Mouse (Mus musculus) testis, postnatal 14 days (tissue): Measurements from ENCODE around the gene Ndst2.

Experiments used
- DNase-seq: peaks from one replicate; pipeline ENCODE4 v3.0.0; 2021; ENCODE audit warnings: low spot score

Gene Ndst2

DNA sequence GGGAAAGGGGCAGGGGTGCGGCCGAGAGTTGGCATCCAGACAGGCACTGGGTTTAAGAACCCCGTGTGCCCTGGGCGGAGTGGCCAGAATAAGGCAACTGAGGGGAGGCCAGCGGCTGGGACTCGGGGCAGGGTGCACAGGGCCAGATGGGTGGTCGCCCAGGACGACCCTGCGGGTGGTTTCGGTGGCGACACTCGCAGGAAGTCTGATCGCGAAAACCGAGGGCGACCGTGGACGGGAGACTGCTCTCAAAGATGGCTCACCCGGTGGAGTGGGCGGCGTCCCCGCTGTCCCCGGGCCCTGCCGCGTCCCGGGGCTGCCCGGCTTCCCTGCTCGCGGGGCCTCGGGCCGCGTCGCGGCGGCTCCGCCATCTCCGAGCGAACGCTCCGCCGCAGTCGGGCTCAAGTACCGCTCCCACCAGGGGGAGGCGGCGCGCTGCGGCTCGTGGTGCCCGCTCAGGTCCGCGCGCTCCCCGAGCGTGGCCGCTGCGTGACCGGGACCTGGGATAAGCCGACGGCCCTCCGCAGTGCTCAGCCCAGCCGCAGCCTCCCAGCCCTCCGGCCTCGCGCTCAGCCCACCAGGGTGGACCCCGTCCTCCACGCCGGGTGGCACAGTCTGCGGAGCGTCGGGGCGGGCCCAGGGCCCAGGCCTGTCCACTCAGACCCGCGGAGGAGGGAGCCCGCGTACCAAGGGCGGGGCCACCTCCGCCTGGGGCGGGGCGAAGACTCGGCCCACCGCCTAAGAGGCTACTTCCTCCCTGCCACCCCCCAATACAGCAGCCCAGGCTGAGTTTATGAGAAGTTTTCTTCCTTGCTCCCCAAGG, at the start of gene Ndst2:
Gene Ndst2, minus strand, starts transcription at position 611 of the 823 bp plus-strand sequence.
- peak; percentile 86 for DNase-seq

DNA sequence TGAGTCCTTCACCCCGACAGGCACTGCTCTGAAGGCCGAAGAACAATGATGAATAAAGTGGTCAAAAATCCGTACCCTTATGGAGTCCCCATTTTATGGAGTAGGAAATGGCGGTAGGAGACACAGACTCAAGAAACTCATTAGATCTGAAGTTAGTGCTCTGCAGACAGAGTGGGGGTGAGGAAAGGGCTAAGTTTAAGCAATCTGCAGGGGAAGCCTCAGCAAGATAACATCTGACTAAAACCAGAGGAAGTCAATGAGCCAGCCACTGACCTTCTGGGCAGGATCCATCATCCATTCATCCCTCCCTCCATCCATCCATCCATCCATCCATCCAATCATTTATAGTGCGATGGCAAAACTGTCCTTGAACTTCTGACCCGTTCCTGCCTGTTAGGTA, 49.2 kb upstream of the Ndst2 start:
- no peak for DNase-seq

DNA sequence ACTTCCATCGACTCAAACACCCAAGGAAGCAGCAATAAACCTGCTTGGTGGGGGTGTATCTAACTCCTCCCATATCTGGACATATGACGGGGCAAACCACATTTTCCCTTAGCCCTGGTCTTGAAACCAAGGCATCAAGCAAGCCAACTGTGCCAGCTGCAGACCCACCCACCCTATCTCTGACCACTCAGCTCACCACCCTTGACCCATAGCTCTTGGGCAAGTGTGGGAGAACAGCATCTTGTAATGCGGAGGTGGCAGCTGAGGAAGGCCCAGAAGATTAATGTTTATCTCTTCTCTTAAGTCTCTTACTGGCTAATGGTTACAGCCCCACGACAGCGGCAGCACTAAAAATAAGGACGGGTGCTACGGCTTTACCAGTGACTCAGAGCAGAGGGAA, 48.5 kb upstream of the Ndst2 start:
- DNase-seq = no peak

DNA sequence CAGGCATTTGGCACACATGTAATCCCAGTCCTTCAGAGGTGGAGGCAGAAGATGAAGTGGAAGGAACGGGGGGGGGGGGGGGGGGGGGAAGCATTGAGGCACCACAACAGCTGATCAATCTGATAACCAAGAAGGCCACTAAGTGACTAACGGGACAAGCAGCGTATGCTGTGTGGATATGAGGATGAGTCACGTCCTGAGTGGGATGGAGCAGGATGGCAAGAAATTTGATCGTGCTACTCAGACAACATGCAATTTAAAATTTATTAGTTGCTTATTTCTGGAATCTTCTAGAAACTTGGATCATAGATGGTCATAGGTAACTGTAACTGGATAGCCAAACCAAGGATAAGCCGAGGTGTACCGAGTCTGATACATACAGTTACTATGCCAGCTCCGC, 45.9 kb upstream of the Ndst2 start:
- no peak for DNase-seq

DNA sequence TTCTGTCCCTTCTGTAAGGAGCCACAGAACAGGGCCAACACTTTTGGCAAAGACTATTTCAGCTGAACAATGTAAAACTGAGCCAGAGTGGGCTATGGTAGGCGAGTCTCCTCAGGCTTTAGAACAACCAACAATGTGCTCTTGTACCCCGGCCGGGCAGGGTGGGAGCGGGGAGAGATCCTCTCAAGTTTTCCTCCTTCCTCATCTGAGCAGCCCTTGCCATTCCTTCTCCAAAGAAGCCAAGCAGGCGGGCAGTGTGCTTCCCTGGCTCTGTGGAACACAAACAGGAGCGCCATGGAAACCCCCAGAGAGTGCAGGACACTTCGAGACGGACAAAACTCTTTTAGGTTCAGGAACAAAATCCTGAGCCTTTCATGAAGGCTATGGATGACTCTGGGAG, 44.1 kb upstream of the Ndst2 start:
- no peak for DNase-seq

DNA sequence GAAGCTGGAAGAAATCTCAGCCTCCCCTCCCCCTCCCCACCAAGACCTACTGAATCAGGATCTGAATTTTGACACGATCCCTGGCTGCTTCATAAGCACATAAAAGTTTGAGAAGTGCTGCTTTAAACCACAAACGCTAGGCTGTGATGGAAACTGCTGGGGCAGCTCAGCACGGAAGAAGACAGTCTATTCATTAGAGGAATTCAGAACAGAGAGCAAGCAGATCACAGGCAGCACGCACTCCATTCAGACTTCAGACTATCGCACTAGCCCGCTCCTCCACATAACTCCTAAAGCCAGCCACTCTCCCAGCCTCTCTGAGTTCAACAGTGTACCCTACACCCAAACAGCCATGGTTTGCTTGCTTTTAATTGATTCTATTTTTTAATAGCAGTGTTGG, 41.3 kb upstream of the Ndst2 start:
- DNase-seq = no peak

DNA sequence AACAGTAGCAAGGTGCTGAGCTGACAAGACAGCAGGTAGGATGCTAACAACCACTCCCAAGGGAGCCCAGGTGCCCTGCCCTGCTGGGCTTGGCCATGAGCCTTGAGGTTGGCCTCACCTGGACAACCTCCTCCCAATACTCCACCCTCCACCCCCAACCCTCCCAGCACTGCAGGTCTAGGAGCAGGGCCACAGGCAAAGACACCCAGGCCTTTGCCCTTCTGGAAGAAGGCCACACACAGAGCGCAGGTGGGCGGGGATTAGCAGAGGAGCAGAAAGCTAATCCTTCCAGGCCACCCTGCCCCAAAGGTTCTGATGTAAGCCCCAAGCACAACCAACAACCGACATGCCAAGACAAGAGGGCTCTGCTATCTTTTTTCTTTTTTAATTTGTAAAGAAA, 39.0 kb upstream of the Ndst2 start:
- no peak for DNase-seq

DNA sequence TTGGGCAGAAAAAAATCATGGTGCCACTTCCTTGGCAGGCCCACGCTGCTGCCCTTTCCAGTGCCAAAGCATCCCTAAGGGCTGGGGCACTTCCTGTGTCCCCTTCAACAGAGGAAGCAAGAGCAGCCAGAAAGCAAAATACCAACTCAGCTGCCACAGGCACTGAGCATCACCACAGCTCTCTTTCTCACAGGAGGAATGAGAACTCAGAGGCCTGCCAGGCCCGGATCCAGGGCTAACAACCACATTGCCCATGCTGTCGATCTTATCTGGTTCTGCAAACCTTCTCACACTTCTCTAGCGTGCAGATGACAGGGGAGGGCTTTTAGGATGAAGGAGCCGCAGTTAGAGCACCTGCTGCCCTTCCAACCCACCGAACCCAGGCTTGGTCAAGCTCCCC, 38.4 kb upstream of the Ndst2 start:
- DNase-seq = no peak

DNA sequence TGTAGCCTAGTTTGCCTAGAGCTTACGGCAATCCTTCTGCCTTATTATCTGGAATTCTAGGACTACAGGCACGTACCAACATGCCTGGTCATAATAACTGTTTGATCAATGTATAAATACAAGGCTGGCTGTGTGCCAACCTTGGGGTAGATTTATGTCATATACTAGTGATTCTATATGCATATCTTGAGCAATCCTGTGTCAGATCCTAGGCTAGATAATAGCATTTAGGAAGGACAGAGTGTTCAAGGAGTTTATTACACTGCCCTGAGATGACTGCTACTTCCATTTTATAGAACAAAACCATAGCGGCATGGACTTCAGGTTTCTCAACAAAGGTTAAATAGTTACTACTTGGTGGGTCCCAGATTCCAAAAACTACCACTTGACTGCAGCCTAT, 37.6 kb upstream of the Ndst2 start:
- no peak for DNase-seq

DNA sequence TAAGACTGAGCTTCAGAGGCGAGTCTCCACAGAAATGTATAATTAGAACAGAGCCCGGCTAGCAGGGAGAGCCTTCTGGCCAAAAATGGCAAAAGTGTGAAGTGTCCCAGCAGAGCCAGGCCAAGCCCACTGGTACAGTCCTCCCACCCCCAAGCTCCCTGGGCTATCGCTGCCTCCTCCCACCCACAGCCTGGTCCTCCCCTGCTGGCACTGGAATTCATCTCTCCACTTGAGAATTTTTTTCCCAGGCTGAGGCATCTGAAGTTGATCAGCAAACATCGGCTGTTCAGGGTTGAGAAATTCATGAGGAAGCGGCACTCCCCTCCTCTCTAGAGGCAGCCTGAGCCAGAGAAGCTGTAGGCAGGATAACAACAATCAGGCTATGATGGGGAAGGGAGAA, 34.2 kb upstream of the Ndst2 start:
- peak; percentile 59 for DNase-seq

DNA sequence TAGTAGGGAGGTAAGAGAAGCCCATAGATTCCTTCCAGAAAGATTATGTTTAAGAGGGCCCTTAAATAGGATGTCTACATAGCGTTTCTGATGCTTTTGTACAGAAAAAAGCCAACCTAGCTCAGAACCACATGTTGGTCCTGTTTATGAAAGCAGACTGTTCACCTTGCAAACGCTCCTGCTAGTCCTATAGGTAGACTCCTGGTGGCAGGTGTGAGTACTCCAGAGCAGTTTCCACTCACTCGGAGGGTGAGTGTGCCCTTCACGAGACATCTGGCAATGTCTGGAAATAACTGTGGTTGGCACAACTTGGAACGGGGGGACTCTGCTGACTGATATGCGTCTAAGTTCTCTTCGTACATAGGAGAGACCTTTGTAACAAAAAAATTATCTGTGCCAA, 33.6 kb upstream of the Ndst2 start:
- DNase-seq = no peak

DNA sequence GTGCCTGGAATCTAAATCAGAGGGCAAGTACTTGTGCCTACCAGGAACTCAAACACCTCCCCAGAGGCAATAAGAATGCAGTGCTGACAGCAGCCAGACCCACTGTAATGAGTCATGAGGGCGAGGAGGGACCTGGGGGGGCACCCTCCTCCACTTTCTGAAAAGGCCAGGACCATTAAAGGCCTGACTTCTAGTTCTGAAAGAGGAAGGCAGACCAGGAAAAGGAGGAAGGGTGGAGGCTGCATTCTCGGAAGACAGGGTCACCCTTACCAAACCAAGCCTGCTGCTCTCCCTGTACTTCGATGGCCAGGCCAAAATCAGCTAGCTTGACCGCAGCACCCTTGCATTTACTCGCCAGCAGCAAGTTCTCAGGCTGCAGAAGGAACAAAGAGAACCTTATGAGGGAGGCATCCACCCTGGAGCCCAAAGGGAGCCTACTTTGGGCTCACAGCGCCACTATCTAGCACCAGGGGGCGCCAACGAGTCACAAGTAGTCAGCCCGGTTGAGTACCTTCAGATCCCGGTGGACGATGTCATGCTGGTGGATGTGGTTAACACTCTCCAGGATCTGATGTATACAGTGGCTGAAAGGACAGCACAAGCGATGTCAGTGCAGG, 31.4 kb upstream of the Ndst2 start:
- DNase-seq = peak; percentile 70

DNA sequence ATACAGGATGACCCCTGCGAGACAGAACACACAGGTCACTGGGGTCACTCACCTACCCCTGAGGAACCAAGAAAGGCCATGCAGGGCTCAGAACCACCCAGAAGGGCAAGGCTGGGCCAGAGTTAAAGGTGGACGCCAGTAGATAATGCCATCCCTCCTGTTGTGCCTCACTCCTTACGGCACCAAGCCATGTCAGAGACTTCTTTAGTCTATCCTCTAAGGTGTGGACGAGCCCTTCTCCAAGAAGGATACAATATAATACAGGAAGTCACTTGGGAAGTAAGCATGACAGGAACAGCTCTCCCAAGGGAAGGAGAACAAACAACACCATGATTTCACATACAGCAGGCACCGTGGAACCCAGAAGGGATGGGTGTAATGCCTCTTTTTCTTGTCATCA, 30.6 kb upstream of the Ndst2 start:
- no peak for DNase-seq

DNA sequence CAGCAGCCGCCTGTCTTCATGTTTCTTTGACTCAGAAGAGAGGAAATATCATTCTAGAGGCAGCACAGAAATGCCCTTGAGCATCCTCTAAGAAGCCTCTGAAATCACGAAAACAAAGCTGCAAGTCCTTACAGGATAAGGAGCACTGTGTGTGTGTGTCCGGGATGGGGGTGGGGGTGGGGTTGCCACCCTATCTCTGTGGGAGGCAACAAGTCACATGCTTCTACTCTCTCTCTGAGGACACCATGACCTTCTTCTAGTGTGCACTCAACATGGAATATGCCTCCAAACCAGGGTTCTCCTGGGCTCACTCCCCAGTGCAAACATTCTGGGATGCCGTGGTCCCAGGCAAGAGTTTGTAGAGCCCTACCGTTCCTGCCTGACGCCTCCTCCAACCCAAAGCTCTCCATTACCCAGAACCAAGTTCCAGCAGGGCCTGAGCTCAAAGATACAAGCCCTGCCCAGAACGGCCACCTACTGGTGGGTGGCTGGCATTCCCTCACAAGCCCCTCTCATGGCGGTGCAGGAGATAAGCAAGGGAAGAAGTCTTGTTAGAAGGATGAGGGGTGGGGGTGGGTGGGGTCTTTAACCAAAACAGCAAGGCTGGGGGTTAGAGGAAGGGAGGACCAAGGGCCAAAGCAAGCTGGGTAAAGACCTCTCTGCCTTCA, 24.5 kb upstream of the Ndst2 start:
- DNase-seq = no peak

DNA sequence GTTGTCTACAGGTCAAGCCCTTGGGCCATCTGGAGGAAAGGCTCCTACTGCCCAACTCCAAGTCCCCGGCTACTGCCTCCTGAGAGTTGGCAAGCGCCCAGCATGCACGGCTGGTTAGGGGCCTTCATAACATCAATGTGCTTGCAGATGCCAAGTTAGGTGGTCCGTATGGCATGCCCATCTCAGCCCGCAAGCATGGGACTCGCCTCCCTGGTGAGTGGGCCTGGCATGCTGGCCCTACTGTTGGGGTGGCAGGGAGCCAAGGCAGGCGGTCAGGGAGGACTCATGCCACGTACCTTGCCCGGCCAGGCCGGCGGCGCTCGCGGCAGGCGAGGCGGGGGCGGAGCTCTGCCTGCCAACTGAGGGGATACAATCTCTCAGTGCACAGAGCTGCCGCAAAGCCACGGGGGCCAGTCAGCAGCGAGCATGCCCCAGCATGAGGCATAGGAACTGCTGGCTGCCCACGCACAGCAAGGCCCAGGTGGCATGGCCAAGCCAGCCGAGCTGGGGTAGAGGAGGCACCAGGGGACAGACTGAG, 23.1 kb upstream of the Ndst2 start:
- no peak for DNase-seq

DNA sequence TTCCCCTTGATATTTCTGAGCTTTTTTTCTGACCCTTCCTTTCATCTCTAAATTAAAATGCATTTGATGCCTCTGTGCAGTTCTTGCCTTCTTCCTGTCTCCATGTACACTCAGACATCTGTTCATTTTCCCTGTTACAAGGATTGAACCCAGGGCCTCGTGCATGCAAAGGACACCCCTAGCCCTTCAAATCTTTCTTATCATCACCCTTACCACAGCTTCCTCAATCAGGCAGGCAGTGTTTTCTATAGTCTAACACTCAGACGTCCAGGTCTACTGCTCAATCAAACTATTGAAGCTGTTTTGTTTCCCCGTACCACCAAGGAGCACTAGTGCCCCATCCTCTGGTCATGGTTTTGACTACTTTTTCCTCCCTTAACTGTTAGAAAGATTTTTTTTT, 19.4 kb upstream of the Ndst2 start:
- DNase-seq = no peak

DNA sequence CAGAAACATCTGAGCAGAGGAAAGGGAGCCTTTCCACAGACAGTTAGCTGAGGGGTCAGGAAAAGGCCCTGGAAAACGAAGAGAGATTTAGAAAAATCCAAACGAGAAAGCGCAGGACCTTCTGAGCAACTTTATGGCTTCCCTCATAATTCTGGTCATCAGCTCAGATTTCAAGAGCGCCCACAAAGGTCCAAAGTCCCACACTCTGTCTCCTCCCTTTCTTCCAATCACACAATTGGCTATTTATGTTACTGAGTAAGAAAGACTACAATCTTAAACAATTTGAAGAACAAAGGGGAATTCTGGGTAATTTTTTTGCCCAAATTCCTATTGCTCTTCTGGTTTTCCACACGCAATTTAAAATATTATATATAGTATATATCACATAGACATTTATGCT, 16.1 kb upstream of the Ndst2 start:
- no peak for DNase-seq

DNA sequence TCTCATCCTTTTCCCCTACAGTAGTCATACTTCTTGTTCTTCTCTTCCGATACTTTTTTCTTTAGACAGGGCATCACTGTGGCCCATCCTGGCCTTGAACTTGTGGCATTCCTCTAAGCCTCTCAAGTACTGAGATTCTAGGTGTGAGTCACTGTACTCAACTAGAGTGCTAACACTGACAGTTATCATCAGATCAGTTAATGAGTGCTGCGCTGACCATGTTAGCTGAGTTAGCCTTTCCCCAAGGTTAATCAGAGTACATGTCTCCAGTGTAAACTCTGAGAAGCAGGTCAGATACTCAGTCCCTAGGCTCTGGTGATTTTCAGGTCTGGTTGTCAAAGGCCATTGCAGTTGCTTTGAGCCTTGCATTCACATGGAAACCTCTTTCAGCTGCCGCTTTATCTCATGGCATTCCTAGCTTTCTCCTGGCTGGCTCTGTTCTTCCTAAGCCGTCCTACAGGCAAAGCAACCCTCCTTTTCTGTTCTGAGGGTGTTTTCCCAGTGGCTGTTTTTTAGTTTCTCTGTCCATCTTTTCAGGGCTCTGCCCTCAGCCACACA, 15.2 kb upstream of the Ndst2 start:
- DNase-seq = no peak

DNA sequence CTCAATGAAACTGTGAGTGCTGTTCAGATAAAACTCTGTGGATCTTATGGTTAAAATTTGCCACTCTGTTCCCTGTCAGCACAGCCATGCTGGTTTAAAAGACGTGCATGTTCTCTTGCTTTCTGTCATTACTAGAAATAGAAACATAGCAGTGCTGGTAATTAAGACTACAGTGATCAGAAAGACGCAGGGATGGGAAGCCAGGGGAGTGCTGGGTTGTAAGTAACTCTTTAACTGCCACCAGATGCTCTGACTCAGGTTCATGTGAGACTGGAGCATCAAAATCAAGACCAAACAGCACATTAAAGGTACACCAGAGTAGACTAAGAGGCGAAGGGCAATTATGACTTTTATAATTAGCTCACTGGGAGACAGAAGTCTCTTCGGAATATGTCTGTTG, 14.0 kb upstream of the Ndst2 start:
- DNase-seq = no peak

DNA sequence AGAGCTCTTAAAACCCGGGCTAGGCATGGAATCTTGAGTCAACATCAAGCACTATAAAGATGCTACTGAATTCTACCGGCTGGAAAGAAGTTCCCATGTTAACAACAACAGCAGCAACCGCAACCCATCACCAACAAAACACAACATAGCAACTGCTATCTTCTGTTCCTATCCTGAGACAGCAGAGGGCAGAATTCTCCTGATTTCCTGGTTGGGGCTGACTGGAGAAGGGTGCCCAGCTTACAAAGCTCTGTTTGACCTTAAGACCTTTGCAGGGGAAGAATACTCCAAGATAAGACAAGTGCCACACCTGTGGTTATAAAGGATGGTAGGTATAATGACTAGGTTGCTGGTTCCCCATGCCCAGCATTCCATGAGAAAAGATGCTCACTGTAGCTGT, 12.6 kb upstream of the Ndst2 start:
- DNase-seq = no peak

DNA sequence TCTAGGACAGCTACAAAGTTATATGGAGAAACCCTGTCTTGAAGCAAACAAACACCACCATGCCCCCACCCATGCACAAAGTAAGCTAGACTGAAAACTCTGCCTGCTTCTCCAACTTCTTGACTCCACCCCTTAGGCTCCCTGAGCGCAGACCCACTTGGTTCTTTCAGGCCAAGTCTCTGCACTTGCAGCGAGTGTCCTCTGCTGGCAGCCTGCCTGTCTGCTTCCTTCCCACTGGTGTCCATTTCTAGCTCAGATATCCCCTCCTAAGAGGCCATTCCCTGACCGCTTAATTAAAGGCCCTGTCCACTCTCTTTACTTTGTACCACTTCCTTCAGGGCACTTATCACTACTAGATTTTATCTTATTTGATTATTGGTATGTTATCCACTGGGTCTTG, 9.3 kb upstream of the Ndst2 start:
- no peak for DNase-seq

DNA sequence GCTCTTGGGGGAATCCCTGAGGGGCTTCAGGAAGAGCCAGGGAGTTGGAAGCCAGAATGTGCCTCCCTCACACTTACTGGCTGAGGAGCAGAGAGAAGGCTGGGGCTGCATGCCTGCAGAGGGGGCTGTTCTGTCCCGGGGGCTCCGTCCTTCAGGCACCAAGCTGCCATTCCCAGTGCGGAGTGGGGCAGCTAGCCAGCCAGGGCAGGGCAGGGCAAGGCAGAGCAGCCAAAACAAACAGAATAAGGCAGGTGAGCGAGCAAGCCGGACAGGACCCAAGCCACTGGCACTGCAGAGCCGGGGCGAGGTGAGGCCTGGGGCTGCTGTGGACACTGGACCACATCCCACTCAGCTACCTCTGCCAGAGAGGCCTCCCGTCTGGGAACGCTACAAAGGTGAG, 6.9 kb upstream of the Ndst2 start:
- no peak for DNase-seq

DNA sequence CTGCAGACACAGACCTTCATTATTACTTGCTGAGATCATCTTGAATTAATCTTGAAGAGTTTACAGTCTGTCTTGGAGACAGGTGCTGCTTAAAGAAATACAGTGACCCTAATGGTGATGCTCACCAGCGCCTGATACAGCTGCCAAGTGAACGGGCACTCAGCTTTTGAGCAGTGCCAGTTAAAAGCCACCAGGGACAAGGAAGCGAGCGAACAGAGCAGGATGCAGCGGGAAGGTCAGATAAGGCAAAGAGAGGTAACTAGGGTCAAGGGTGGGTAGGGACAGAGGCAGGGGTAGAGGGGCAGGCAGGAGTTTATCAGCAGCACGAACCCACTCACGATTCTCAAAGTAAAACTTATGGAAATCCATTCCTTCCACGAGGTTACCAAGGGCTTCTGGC, 4.1 kb upstream of the Ndst2 start:
- no peak for DNase-seq
